Mouse (Mus musculus): ENCODE data around the gene Il3.

Il3 gene

DNA sequence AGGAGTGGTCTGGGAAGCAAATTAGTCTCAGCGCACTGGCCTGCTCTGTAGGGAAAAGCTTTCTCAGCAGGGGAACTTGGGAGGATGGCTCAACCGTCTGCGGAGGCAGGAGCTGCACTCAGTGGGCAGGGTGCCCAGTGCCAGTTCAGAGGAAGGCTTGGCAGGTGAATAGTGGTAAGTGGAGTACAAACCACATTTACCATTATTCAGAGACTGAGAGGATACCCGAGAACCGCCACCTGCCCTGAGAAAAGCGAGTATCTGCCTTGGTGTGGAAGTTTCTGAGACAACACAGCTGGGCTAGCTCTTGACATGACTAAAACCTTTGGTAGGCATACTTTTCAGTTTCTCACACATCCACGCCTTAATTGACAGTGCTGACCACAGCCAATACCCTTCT is 49.7 kb downstream of the Il3 start:
- no peak for DNase-seq (ENCODE audit: low spot score in 2 of 2)

DNA sequence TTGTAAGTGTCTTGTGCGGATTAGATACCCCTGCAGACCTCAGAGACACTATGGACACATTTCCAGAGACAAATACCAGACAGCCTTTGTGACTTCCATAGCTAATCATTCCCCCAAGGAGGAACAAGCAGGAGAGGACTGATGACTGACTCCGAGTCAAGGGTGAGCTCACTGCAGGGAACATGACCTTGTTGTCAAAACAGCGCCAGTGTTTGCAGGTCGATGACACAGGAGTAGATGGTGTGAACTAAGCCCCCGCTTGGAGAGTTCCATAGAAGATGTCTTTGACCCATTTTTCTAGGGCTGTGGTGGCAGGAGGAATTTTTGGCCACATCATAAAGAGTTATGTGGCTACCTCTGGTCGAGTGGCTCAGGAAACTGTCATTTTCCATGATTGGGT is 51.0 kb downstream of the Il3 start:
- DNase-seq (ENCODE audit: low spot score in 2 of 2): no peak

Measured in cerebellum, postnatal 4 days (tissue).